ENCODE assay signal across 23 mouse cellular contexts in the genomic region with DNA sequence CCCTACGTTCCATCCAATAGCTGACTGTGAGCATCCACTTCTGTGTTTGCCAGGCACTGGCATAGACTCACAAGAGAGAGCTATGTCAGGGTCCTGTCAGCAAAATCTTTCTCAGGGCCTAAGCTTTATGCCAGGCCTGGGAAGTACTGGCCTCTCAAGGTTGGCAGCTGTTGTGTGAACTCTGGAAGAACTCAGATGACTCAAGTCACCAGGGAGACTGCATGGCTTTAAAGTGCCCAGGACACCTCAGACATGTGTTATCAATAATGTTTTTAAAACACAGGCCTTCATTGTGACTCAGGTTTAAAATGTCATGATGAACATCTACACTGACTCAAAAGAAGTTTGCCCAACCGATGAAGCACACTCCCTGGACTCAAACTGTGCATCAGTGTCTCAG. TPM values are rescaled to one million over a fixed set of nuclear protein-coding genes. Genes with fewer than 3 reads are reported as not detected.
"Had no signal": no experiment of that assay in that cellular context is flagged by ENCODE, and none has a peak within 500 bp of the region (broad histone marks: within the 10 kb centered on the region; RNA-seq: fewer than 3 reads in every experiment).

No protein-coding gene starts in this region.

- H3K4me3 ChIP-seq: limb, embryonic 10.5 days; liver, embryonic 15.5 days; midbrain, embryonic 10.5 days; myocyte; neural tube, embryonic 15.5 days had no signal

- H3K9me3 ChIP-seq: limb, embryonic 10.5 days; liver, embryonic 15.5 days; midbrain, embryonic 10.5 days; neural tube, embryonic 15.5 days had no signal

- H3K27ac ChIP-seq: limb, embryonic 10.5 days; liver, embryonic 15.5 days; midbrain, embryonic 10.5 days; neural tube, embryonic 15.5 days had no signal

- H3K27me3 ChIP-seq: liver, embryonic 15.5 days; neural tube, embryonic 15.5 days had no signal

- DNase-seq: kidney, postnatal 25 days; lung, embryonic 14.5 days; lung, postnatal 10 days; lung, postnatal 4 days; midbrain, embryonic 14.5 days; right cerebral cortex, adult 18-20 months; right cerebral cortex, postnatal 25 days; thymus, postnatal 36 days had no signal

- H3K9ac ChIP-seq: liver, embryonic 15.5 days; lung, embryonic 14.5 days; neural tube, embryonic 15.5 days had no signal

- H3K4me2 ChIP-seq: liver, embryonic 11.5 days; liver, embryonic 15.5 days; lung, embryonic 14.5 days; neural tube, embryonic 15.5 days had no signal

RNA-seq across cellular contexts. Expression of a gene that starts 24.2 kb away (rescaled TPM):
- total RNA-seq: layer of hippocampus, postnatal 25 days; megakaryocyte, adult 5-6 weeks had no signal
- polyA plus RNA-seq: kidney, embryonic 16.5 days; limb, embryonic 10.5 days; limb, embryonic 14.5 days; liver, embryonic 11.5 days; liver, embryonic 15.5 days; lung, embryonic 14.5 days; midbrain, embryonic 10.5 days; midbrain, embryonic 14.5 days; myocyte; neural tube, embryonic 11.5 days; small intestine, adult 2 months; stomach, embryonic 16.5 days; thymus, postnatal 0 days had no signal

RNA-seq across cellular contexts. Expression of a gene that starts 30.9 kb away (rescaled TPM):
- total RNA-seq: layer of hippocampus, postnatal 25 days; left cerebral cortex, adult 8-10 months; megakaryocyte, adult 5-6 weeks had no signal
- polyA plus RNA-seq: kidney, embryonic 16.5 days; limb, embryonic 10.5 days; limb, embryonic 14.5 days; liver, embryonic 11.5 days; liver, embryonic 15.5 days; lung, embryonic 14.5 days; midbrain, embryonic 10.5 days; midbrain, embryonic 14.5 days; myocyte; neural tube, embryonic 11.5 days; neural tube, embryonic 15.5 days; small intestine, adult 2 months; stomach, embryonic 16.5 days had no signal
